21 mouse cellular contexts compared by ENCODE assay signal in genomic region chr1:21146961-21147360, GRCm38 (mm10).
"Had no signal": no experiment of that assay in that cellular context is flagged by ENCODE, and none has a peak within 500 bp of the region (broad histone marks: within the 10 kb centered on the region; RNA-seq: fewer than 3 reads in every experiment).

No protein-coding gene starts in this region.

- ATAC-seq: intestine, embryonic 15.5 days; lung, postnatal 0 days had no signal

- H3K27ac ChIP-seq: intestine, embryonic 15.5 days; kidney, postnatal 0 days; layer of hippocampus, adult 2 months; liver, embryonic 13.5 days; midbrain, embryonic 10.5 days; neural tube, embryonic 12.5 days; neural tube, embryonic 15.5 days; stomach, embryonic 15.5 days had no signal

- H3K36me3 ChIP-seq: intestine, embryonic 15.5 days; liver, embryonic 13.5 days; midbrain, embryonic 10.5 days; neural tube, embryonic 12.5 days; neural tube, embryonic 15.5 days; stomach, embryonic 15.5 days had no signal

- H3K9ac ChIP-seq: intestine, embryonic 15.5 days; liver, embryonic 13.5 days; lung, embryonic 14.5 days; neural tube, embryonic 12.5 days; neural tube, embryonic 15.5 days; stomach, embryonic 15.5 days had no signal

- H3K4me2 ChIP-seq: intestine, embryonic 15.5 days; liver, embryonic 13.5 days; lung, embryonic 14.5 days; neural tube, embryonic 12.5 days; neural tube, embryonic 15.5 days; stomach, embryonic 15.5 days had no signal

- H3K27me3 ChIP-seq: intestine, embryonic 15.5 days; liver, embryonic 13.5 days; megakaryocyte, embryonic 14.5 days; neural tube, embryonic 12.5 days; neural tube, embryonic 15.5 days; stomach, embryonic 15.5 days had no signal

- DNase-seq: kidney, adult 18-20 months; kidney, adult 9 months; kidney, postnatal 25 days; layer of hippocampus, adult 9-11 months; liver, embryonic 13.5 days; lung, embryonic 14.5 days; midbrain, embryonic 14.5 days; right cerebral cortex, adult 18-20 months; right cerebral cortex, postnatal 14 days; spleen, adult 18-20 months; thymus, adult 18-20 months; thymus, postnatal 36 days had no signal

- H3K9me3 ChIP-seq: intestine, embryonic 15.5 days; liver, embryonic 13.5 days; megakaryocyte, embryonic 14.5 days; midbrain, embryonic 10.5 days; neural tube, embryonic 12.5 days; neural tube, embryonic 15.5 days; stomach, embryonic 15.5 days had no signal

- H3K4me1 ChIP-seq: intestine, embryonic 15.5 days; liver, embryonic 13.5 days; megakaryocyte, embryonic 14.5 days; midbrain, embryonic 10.5 days; neural tube, embryonic 12.5 days; neural tube, embryonic 15.5 days; stomach, embryonic 15.5 days had no signal

- H3K4me3 ChIP-seq: intestine, embryonic 15.5 days; layer of hippocampus, adult 2 months; liver, embryonic 13.5 days; megakaryocyte, embryonic 14.5 days; midbrain, embryonic 10.5 days; neural tube, embryonic 12.5 days; neural tube, embryonic 15.5 days; stomach, embryonic 15.5 days had no signal
